9 mouse cellular contexts compared by ENCODE assay signal in the genomic region with DNA sequence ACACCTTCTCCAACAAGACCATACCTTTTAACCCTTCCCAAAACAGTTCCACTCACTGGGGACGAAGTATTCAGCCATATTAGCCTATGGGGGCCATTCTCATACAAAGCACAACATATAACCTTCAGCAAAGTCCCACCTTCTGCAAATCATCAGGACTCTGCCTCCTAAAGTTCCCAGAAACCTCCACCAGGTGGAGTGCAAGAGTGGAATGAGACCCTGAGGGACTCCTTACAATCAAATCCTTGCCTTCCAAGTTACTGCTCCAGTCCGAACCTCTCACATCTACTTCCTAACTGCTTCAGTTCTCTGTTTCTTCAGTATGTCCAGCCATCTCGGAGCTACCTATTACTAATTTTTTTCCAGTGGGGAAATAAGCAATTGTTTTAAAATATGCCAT.
DNase-seq lines count a peak whose midpoint lies in the region; ATAC-seq and TF ChIP-seq lines count a peak whose summit lies in the region.
"Had no signal": no experiment of that assay in that cellular context is flagged by ENCODE, and none has a peak within 500 bp of the region (broad histone marks: within the 10 kb centered on the region; RNA-seq: fewer than 3 reads in every experiment).

No protein-coding gene starts in this region.

- no peaks in the 10 kb centered on the region for H3K9me3 ChIP-seq in heart, postnatal 0 days (replicated peaks; ENCODE audit: control insufficient read depth, low read length)
- no peaks in the 10 kb centered on the region for H3K9me3 ChIP-seq in heart, embryonic 11.5 days (replicated peaks; ENCODE audit: control insufficient read depth, low read length)
- H3K9me3 ChIP-seq in midbrain, postnatal 0 days (ENCODE audit: low read length): no peaks in the 10 kb centered on the region
- H3K9me3 ChIP-seq in midbrain, embryonic 13.5 days: no peaks in the 10 kb centered on the region
- H3K9me3 ChIP-seq: heart, embryonic 13.5 days had no signal

- peak; percentile 49 for DNase-seq in heart, postnatal 0 days (ENCODE audit: low spot score)
- peak; percentile 40 for DNase-seq in midbrain, postnatal 0 days (ENCODE audit: low spot score)
- peak; percentile 62 for DNase-seq in embryo, embryonic 10.5 days (ENCODE audit: low spot score)
- DNase-seq in mesoderm, embryonic 11.5 days (ENCODE audit: low read depth, low spot score): peak; percentile 27
- DNase-seq in cerebellum, postnatal 36 days: no peak
- DNase-seq in cerebellum, adult 11 months: no peak

- TF ChIP-seq CTCF in heart, postnatal 0 days (IDR thresholded peaks at IDR 0.05; ENCODE audit: low read depth): peak; percentile 66
- peak; percentile 66 for TF ChIP-seq CTCF in midbrain, postnatal 0 days (IDR thresholded peaks at IDR 0.05)

- H3K9ac ChIP-seq in heart, postnatal 0 days (replicated peaks; ENCODE audit: low read depth, low read length): no peak overlapping the region
- H3K9ac ChIP-seq in heart, embryonic 11.5 days (ENCODE audit: low read depth, low read length): no peak overlapping the region
- no peak overlapping the region for H3K9ac ChIP-seq in midbrain, postnatal 0 days (replicated peaks; ENCODE audit: low read length, poor library complexity, severe bottlenecking)
- H3K9ac ChIP-seq in midbrain, embryonic 13.5 days (replicated peaks): no peak overlapping the region
- H3K9ac ChIP-seq: heart, embryonic 13.5 days had no signal

- H3K4me2 ChIP-seq in heart, postnatal 0 days (ENCODE audit: low read depth, low read length): no peak overlapping the region
- no peak overlapping the region for H3K4me2 ChIP-seq in heart, embryonic 11.5 days
- no peak overlapping the region for H3K4me2 ChIP-seq in midbrain, postnatal 0 days (ENCODE audit: low read depth, low read length, poor library complexity, severe bottlenecking)
- H3K4me2 ChIP-seq in midbrain, embryonic 13.5 days (replicated peaks): no peak overlapping the region
- H3K4me2 ChIP-seq: heart, embryonic 13.5 days had no signal

- TF ChIP-seq EP300 in heart, postnatal 0 days (IDR thresholded peaks at IDR 0.05; ENCODE audit: low read depth): no peak

- H3K4me1 ChIP-seq in heart, postnatal 0 days (ENCODE audit: control insufficient read depth, insufficient read depth): no peaks in the 10 kb centered on the region
- H3K4me1 ChIP-seq in heart, embryonic 11.5 days (ENCODE audit: control insufficient read depth, insufficient read depth, low read length): no peaks in the 10 kb centered on the region
- H3K4me1 ChIP-seq in midbrain, postnatal 0 days (ENCODE audit: insufficient read depth, low read length): no peaks in the 10 kb centered on the region
- H3K4me1 ChIP-seq in midbrain, embryonic 13.5 days (replicated peaks): no peaks in the 10 kb centered on the region
- H3K4me1 ChIP-seq: heart, embryonic 13.5 days had no signal

- H3K4me3 ChIP-seq in heart, postnatal 0 days (ENCODE audit: low read depth, low read length): no peak overlapping the region
- H3K4me3 ChIP-seq in heart, embryonic 11.5 days (ENCODE audit: low read depth, low read length): no peak overlapping the region
- no peak overlapping the region for H3K4me3 ChIP-seq in midbrain, postnatal 0 days (ENCODE audit: low read depth, low read length)
- H3K4me3 ChIP-seq in midbrain, embryonic 13.5 days (replicated peaks): no peak overlapping the region
- H3K4me3 ChIP-seq: heart, embryonic 13.5 days had no signal

- no peaks in the 10 kb centered on the region for H3K36me3 ChIP-seq in heart, postnatal 0 days (replicated peaks; ENCODE audit: control insufficient read depth, insufficient read depth, low read length)
- no peaks in the 10 kb centered on the region for H3K36me3 ChIP-seq in heart, embryonic 11.5 days (ENCODE audit: control insufficient read depth, insufficient read depth, low read length)
- H3K36me3 ChIP-seq in midbrain, postnatal 0 days (ENCODE audit: insufficient read depth, low read length): no peaks in the 10 kb centered on the region
- no peaks in the 10 kb centered on the region for H3K36me3 ChIP-seq in midbrain, embryonic 13.5 days
- H3K36me3 ChIP-seq: heart, embryonic 13.5 days had no signal

- 33% methylated on average over 3 of the region's 3 CpGs for WGBS in heart, postnatal 0 days
- WGBS in heart, embryonic 11.5 days (ENCODE audit: insufficient replicate concordance): 44% methylated on average over 3 of the region's 3 CpGs
- 67% methylated on average over 3 of the region's 3 CpGs for WGBS in midbrain, postnatal 0 days
- WGBS in midbrain, embryonic 13.5 days: 64% methylated on average over 3 of the region's 3 CpGs

- no peak for ATAC-seq in heart, postnatal 0 days (ENCODE audit: insufficient read depth, low read depth)
- ATAC-seq in heart, embryonic 11.5 days (replicated peaks; ENCODE audit: insufficient number of reproducible peaks, low FRiP score, low TSS enrichment): no peak
- no peak for ATAC-seq in midbrain, postnatal 0 days (ENCODE audit: low FRiP score)
- ATAC-seq in midbrain, embryonic 13.5 days: no peak

- no peak overlapping the region for H3K27ac ChIP-seq in heart, postnatal 0 days (ENCODE audit: low read depth)
- no peak overlapping the region for H3K27ac ChIP-seq in heart, embryonic 11.5 days (ENCODE audit: low read depth, low read length)
- no peak overlapping the region for H3K27ac ChIP-seq in midbrain, postnatal 0 days (ENCODE audit: low read depth, low read length)
- H3K27ac ChIP-seq in midbrain, embryonic 13.5 days: no peak overlapping the region
- H3K27ac ChIP-seq: heart, embryonic 13.5 days had no signal

- no peaks in the 10 kb centered on the region for H3K27me3 ChIP-seq in heart, postnatal 0 days (ENCODE audit: control insufficient read depth, insufficient read depth, low read length)
- H3K27me3 ChIP-seq in heart, embryonic 11.5 days (ENCODE audit: control insufficient read depth, insufficient read depth, low read length): no peaks in the 10 kb centered on the region
- H3K27me3 ChIP-seq in midbrain, postnatal 0 days (ENCODE audit: insufficient read depth, low read length): no peaks in the 10 kb centered on the region
- H3K27me3 ChIP-seq in midbrain, embryonic 13.5 days: no peaks in the 10 kb centered on the region
- H3K27me3 ChIP-seq: heart, embryonic 13.5 days had no signal

Comparison
In these comparisons a context has a peak if more than half of its experiments do, and no peak if none do; other contexts are left out.
1. DNase-seq: peak in heart, postnatal 0 days (single experiment), midbrain, postnatal 0 days (single experiment), embryo, embryonic 10.5 days (single experiment) and mesoderm, embryonic 11.5 days (single experiment); none in cerebellum, postnatal 36 days (0 of 2) and cerebellum, adult 11 months (single experiment).